Mouse (Mus musculus): ENCODE data around the gene Tnf.

- TF ChIP-seq CTCF (IDR thresholded peaks at IDR 0.05; ENCODE audit: borderline replicate concordance, extremely low read depth, insufficient read depth, insufficient read length) (no peak), POLR2A (IDR thresholded peaks at IDR 0.05; ENCODE audit: borderline replicate concordance, extremely low read depth, insufficient read depth, insufficient read length, poor library complexity, severe bottlenecking) (no peak)
These were observed 5.5 kb downstream of the Tnf start for GRCm38 (mm10) chr17:35196321-35196641.

Data from brain, embryonic 14.5 days (tissue).